Mouse (Mus musculus) C2C12 (cell line): ENCODE data around the gene Cebpb. TPM values are rescaled to one million over a fixed set of nuclear protein-coding genes. Genes with fewer than 3 reads are reported as not detected.
A peak's percentile ranks its signal among the peaks of the same experiment; 100 is the strongest.

Source experiments
- H3K27me3 ChIP-seq: one replicate; pipeline ENCODE4 v1.6.1; 2011; ENCODE audit not compliant: control insufficient read depth, insufficient read depth, insufficient read length
- H3K36me3 ChIP-seq: one replicate; pipeline ENCODE4 v1.6.1; 2011; ENCODE audit not compliant: control insufficient read depth, insufficient read depth
- H3K4me3 ChIP-seq: one replicate; pipeline ENCODE4 v1.5.1; 2011; ENCODE audit warnings: mild to moderate bottlenecking, control low read depth; ENCODE audit not compliant: poor library complexity, insufficient read depth, severe bottlenecking
- H3K79me2 ChIP-seq: one replicate; pipeline ENCODE4 v1.6.1; 2011; ENCODE audit not compliant: control insufficient read depth, insufficient read depth
- H3K79me3 ChIP-seq: one replicate; pipeline ENCODE4 v1.6.1; 2011; ENCODE audit warnings: low read depth, control low read depth
- H3ac ChIP-seq: one replicate; pipeline ENCODE3; 2011; ENCODE audit warnings: low read depth; ENCODE audit not compliant: control insufficient read depth, insufficient read length
- CEBPB ChIP-seq: IDR thresholded peaks from one replicate; pipeline ENCODE4 v1.6.1; 2011; ENCODE audit warnings: low read depth, mild to moderate bottlenecking, control low read depth, moderate library complexity
- CTCF ChIP-seq: IDR thresholded peaks from one replicate; pipeline ENCODE4 v1.5.1; 2011; ENCODE audit not compliant: control insufficient read depth, insufficient read depth, insufficient read length
- FOSL1 ChIP-seq: IDR thresholded peaks from one replicate; pipeline ENCODE4 v1.8.0; 2011; ENCODE audit warnings: mild to moderate bottlenecking, low read length; ENCODE audit not compliant: poor library complexity, insufficient read depth, severe bottlenecking
- MAX ChIP-seq: IDR thresholded peaks from one replicate; pipeline ENCODE4 v1.6.1; 2011; ENCODE audit warnings: mild to moderate bottlenecking, control low read depth
- MYOD1 ChIP-seq: IDR thresholded peaks from one replicate; pipeline ENCODE4 v1.6.1; 2011; ENCODE audit warnings: low read depth; ENCODE audit not compliant: control insufficient read depth, insufficient read length
- MYOG ChIP-seq: IDR thresholded peaks from one replicate; pipeline ENCODE4 v1.6.1; 2011; ENCODE audit not compliant: control insufficient read depth, insufficient read length; ENCODE audit errors: extremely low read depth
- USF1 ChIP-seq: IDR thresholded peaks from one replicate; pipeline ENCODE4 v1.6.1; 2011; ENCODE audit warnings: low read depth, mild to moderate bottlenecking, control low read depth, moderate library complexity
- polyA plus RNA-seq: library from polyadenylated mRNA; unstranded; fragments of >200 nt; fragmentation: generic; extraction: Trizol; gene quantifications from one replicate; pipeline ENCODE4 v1.2.1, GENCODE M21; 2012; ENCODE audit warnings: missing spikeins

Gene Cebpb
- polyA plus RNA-seq, 1 experiment: 23.8 TPM

GRCm38 (mm10) chr2:167688126-167688497 is 603 bp upstream of the Cebpb start:
- Histone ChIP-seq H3K36me3 (peaks cover 20% of the 10 kb centered on the region), H3K79me2 (peaks cover 41% of the 10 kb centered on the region), H3K4me3 (no peak overlapping the region), H3K27me3 (no peaks in the 10 kb centered on the region), H3K79me3 (peaks cover 30% of the 10 kb centered on the region), H3ac (peak overlapping the region; percentile 90)
- peak; percentile 42 for TF ChIP-seq MYOD1
- no peak for TF ChIP-seq CTCF
- TF ChIP-seq USF1: no peak
- TF ChIP-seq FOSL1: no peak
- no peak for TF ChIP-seq CEBPB
- no peak for TF ChIP-seq MAX
- TF ChIP-seq MYOG: no peak

DNA sequence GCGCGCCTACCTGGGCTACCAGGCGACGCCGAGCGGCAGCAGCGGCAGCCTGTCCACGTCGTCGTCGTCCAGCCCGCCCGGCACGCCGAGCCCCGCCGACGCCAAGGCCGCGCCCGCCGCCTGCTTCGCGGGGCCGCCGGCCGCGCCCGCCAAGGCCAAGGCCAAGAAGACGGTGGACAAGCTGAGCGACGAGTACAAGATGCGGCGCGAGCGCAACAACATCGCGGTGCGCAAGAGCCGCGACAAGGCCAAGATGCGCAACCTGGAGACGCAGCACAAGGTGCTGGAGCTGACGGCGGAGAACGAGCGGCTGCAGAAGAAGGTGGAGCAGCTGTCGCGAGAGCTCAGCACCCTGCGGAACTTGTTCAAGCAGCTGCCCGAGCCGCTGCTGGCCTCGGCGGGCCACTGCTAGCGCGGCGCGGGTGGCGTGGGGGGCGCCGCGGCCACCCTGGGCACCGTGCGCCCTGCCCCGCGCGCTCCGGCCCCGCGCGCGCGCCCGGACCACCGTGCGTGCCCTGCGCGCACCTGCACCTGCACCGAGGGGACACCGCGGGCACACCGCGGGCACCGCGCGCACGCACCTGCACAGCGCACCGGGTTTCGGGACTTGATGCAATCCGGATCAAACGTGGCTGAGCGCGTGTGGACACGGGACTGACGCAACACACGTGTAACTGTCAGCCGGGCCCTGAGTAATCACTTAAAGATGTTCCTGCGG is 945 bp downstream of the Cebpb start, which contains the start of gene Tmem189:
Gene Tmem189, minus strand, starts transcription at position 322 of the 718 bp plus-strand sequence.
- H3K27me3 ChIP-seq: no peaks in the 10 kb centered on the region
- H3K79me2 ChIP-seq: peaks cover 46% of the 10 kb centered on the region
- peak within 1 kb of the TSS; percentile 86 for H3K4me3 ChIP-seq
- H3K79me3 ChIP-seq: peaks cover 30% of the 10 kb centered on the region
- peak within 1 kb of the TSS; percentile 90 for H3ac ChIP-seq
- peak; percentile 75 for TF ChIP-seq CEBPB
- no peak for TF ChIP-seq MYOG
- no peak for TF ChIP-seq FOSL1
- TF ChIP-seq USF1: no peak
- TF ChIP-seq MYOD1: peak; percentile 47
- TF ChIP-seq CTCF: peak; percentile 0
- peak; percentile 86 for TF ChIP-seq MAX
- H3K36me3 ChIP-seq: peaks cover 20% of the 10 kb centered on the region

DNA sequence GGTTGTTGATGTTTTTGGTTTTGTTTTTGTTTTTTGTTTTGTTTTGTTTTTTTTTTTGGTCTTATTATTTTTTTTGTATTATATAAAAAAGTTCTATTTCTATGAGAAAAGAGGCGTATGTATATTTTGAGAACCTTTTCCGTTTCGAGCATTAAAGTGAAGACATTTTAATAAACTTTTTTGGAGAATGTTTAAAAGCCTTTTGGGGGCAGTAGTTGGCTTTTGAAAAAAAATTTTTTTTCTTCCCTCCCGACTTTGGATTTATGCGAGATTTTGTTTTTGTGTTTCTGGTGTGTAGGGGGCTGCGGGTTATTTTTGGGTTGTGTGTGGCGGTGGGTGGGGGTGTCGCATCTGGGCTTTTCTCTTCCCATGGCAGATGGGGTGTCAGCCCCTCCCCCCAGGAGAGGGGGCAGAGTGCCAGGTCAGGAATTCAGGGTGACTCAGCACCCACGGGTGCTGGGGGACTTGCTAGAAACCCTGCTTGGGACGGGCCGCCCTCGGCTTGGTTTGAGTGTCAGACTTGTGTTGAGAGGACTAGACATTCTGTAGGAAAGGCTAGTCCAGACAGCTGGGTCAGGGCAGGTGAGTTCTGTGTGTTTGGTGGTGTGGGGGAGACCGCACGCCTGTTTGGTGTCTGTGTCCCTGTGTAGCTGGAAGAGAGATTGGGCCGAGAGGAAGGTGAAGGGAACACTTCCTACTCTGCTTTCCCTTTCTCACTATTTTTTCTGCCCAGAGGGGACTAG is 1.7 kb downstream of the Cebpb start:
- H3K27me3 ChIP-seq: no peaks in the 10 kb centered on the region
- no peak for TF ChIP-seq MAX
- TF ChIP-seq MYOG: no peak

GRCm38 (mm10) chr2:167690962-167691311 is 2.2 kb downstream of the Cebpb start:
- peaks cover 46% of the 10 kb centered on the region for H3K79me2 ChIP-seq
- H3K4me3 ChIP-seq: peak overlapping the region; percentile 86
- TF ChIP-seq CTCF (no peak), FOSL1 (no peak), MYOD1 (no peak), MAX (no peak), CEBPB (no peak)
- no peaks in the 10 kb centered on the region for H3K27me3 ChIP-seq
- peaks cover 30% of the 10 kb centered on the region for H3K79me3 ChIP-seq
- H3ac ChIP-seq: peak overlapping the region; percentile 55
- H3K36me3 ChIP-seq: peaks cover 20% of the 10 kb centered on the region

More for the DNA sequence above, 1.7 kb downstream of the Cebpb start:
- H3K79me2 ChIP-seq: peaks cover 46% of the 10 kb centered on the region
- peaks cover 20% of the 10 kb centered on the region for H3K36me3 ChIP-seq
- peak overlapping the region; percentile 55 for H3ac ChIP-seq
- peaks cover 30% of the 10 kb centered on the region for H3K79me3 ChIP-seq
- peak overlapping the region; percentile 86 for H3K4me3 ChIP-seq

- Histone ChIP-seq H3K27me3 (no peaks in the 10 kb centered on the region), H3K36me3 (peaks cover 23% of the 10 kb centered on the region), H3K79me3 (peaks cover 30% of the 10 kb centered on the region), H3ac (peak overlapping the region; percentile 8), H3K4me3 (peak overlapping the region; percentile 86), H3K79me2 (peaks cover 46% of the 10 kb centered on the region)
- no peak for TF ChIP-seq CTCF
- no peak for TF ChIP-seq CEBPB
- TF ChIP-seq MYOG: no peak
- no peak for TF ChIP-seq MAX
- TF ChIP-seq MYOD1: no peak
- no peak for TF ChIP-seq FOSL1
- TF ChIP-seq USF1: no peak
Measured at GRCm38 (mm10) chr2:167691410-167691809, 2.7 kb downstream of the Cebpb start.
